Mouse (Mus musculus) hindbrain, embryonic 12.5 days (tissue): ENCODE data around the gene Myo1a. TPM values are rescaled to one million over a fixed set of nuclear protein-coding genes. Genes with fewer than 3 reads are reported as not detected.

Source experiments
- ATAC-seq: fragments of 200-750 bp; cut with Nextera tagmentation; 2 replicates; pipeline ENCODE4 v1.8.0; 2017; ENCODE audit warnings: moderate TSS enrichment; ENCODE audit not compliant: low FRiP score
- H3K27ac ChIP-seq: fragments of 300-500 bp; sonication (generic); 2 replicates; pipeline ENCODE4 v1.5.1; 2016; ENCODE audit warnings: mild to moderate bottlenecking
- H3K27me3 ChIP-seq: fragments of 300-500 bp; sonication (generic); 2 replicates; pipeline ENCODE4 v1.6.1; 2016; ENCODE audit warnings: mild to moderate bottlenecking
- H3K36me3 ChIP-seq: fragments of 300-500 bp; sonication (generic); 2 replicates; pipeline ENCODE4 v1.6.1; 2016; ENCODE audit warnings: mild to moderate bottlenecking
- H3K4me1 ChIP-seq: fragments of 300-500 bp; sonication (generic); 2 replicates; pipeline ENCODE4 v1.6.1; 2016
- H3K4me2 ChIP-seq: fragments of 300-500 bp; sonication (generic); replicated peaks from 2 replicates; pipeline ENCODE4 v1.6.1; 2016; ENCODE audit warnings: mild to moderate bottlenecking
- H3K4me3 ChIP-seq: fragments of 300-500 bp; sonication (generic); 2 replicates; pipeline ENCODE4 v1.5.1; 2016; ENCODE audit warnings: mild to moderate bottlenecking
- H3K9ac ChIP-seq: fragments of 300-500 bp; sonication (generic); 2 replicates; pipeline ENCODE4 v1.6.1; 2016; ENCODE audit warnings: mild to moderate bottlenecking, moderate library complexity
- H3K9me3 ChIP-seq: fragments of 300-500 bp; sonication (generic); replicated peaks from 2 replicates; pipeline ENCODE4 v1.6.1; 2016; ENCODE audit warnings: mild to moderate bottlenecking
- WGBS: fragments of 180-500 bp; shearing (Covaris S2); methylation state at CpG from one replicate; pipeline ENCODE4 v1.1.7; 2016; 5-methylcytosine and 5-hydroxymethylcytosine counted together
- polyA plus RNA-seq: library from polyadenylated mRNA; unstranded; fragments of >200 nt; fragmentation: Nextera tagmentation; extraction: Ambion mirVana; gene quantifications from 2 replicates; pipeline ENCODE4 v1.2.1, GENCODE M21; 2016

The Myo1a gene
- polyA plus RNA-seq, 1 experiment from 2014 or later = 0.67 TPM

DNA sequence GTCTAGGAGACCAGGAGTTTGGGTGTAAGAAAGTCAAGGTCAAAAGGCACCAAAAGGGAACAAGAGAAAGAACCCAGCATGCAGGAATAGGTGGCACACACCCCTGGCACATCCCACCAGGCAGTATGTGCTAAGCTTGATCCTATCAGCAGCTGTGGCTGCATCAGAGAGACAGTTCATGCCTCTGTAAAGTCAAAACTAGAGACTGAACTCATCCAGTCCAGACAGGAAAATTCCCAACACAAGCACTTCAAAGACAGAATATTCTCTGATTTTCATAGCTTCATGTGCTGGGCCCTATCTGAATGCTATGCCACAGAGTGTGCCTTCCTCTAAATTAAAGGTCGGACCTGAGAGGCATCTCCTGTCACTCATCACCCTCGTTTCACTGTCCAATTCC lies 32.6 kb downstream of the Myo1a start:
- H3K27ac ChIP-seq = no peak overlapping the region
- H3K4me2 ChIP-seq = no peak overlapping the region
- no peak overlapping the region for H3K9ac ChIP-seq
- no peaks in the 10 kb centered on the region for H3K27me3 ChIP-seq
- no peak overlapping the region for H3K4me3 ChIP-seq
- H3K36me3 ChIP-seq = peaks cover 14% of the 10 kb centered on the region
- no peak for ATAC-seq
- no peaks in the 10 kb centered on the region for H3K9me3 ChIP-seq
- WGBS = 25% methylated on average over 2 of the region's 2 CpGs
- H3K4me1 ChIP-seq = peaks cover 14% of the 10 kb centered on the region

DNA sequence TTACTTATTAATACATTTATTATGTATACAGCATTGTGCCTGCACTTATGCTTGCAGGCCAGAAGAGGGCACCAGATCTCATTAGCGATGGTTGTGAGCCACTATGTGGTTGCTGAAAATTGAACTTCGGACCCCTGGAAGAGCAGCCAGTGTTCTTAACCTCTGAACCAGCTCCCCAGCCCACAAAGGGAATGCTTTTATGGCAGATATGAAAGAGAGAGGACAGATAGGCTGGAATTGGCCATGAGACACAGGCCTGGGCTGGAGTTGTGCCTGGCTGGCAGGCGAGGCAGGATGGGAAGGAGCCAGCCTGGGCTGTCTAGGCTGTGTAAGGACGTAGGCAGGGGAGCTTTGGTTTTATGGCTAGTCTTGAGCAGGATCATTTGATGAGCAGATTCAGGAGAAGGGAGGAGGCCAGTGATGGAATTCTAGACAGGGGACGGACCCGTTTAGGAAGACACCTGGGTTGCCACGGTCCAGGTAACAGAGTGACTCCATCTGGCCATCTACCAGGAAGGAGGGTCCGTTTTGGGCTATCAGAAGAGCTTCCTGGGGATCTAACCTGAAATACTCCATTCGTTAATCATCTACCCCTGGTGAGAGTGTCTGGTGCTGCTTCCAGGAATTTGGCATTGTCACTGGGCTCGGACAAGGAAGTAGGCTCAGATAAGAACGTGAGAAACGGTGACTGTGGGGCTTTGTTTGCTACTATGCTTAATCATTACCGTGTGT lies 33.3 kb downstream of the Myo1a start:
- peaks cover 14% of the 10 kb centered on the region for H3K4me1 ChIP-seq
- H3K4me3 ChIP-seq = no peak overlapping the region
- H3K27ac ChIP-seq = no peak overlapping the region
- WGBS = 53% methylated on average over 13 of the region's 13 CpGs
- H3K9me3 ChIP-seq = no peaks in the 10 kb centered on the region
- H3K27me3 ChIP-seq = no peaks in the 10 kb centered on the region
- ATAC-seq = no peak
- peaks cover 22% of the 10 kb centered on the region for H3K36me3 ChIP-seq
- peak overlapping the region; percentile 45; the same call in 1 of the 2 replicates for H3K4me2 ChIP-seq
- H3K9ac ChIP-seq = no peak overlapping the region

DNA sequence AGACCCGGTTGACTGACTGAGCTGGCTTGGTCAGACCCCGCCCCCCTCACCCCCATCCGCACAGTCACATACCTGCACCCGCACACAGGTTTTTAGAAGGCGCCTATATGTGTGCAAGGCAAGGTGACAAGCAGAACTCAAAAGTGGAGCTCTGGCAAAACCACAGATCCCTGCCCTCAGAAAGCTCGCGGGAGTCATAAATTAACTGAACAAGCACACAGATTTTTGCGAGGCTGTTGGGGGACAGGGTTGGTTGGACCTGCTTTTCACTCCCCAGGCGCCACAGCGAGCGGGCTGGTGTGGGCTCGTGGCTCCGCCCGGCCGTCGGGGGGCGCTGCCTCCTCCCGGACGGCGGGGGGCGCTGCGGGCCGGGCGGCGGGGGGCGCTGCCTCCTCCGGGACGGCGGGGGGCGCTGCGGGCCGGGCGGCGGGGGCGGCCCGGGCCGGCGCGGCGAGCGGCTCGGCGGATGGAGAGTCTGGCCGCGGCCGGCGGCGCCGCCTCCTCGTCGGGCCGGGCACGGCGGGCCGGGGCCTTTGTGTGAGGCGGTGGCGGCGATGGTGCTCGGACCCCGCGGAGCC lies 34.2 kb downstream of the Myo1a start, which contains the start of gene Zbtb39:
Gene Zbtb39 (plus strand): TSS at position 456 of the 578 bp plus-strand sequence.
- Histone ChIP-seq H3K9ac (peak within 1 kb of the TSS; percentile 90), H3K27ac (peak within 1 kb of the TSS; percentile 72), H3K4me3 (peak within 1 kb of the TSS; percentile 87), H3K4me2 (peak within 1 kb of the TSS; percentile 65), H3K9me3 (no peaks in the 10 kb centered on the region), H3K4me1 (peaks cover 14% of the 10 kb centered on the region), H3K27me3 (no peaks in the 10 kb centered on the region), H3K36me3 (peaks cover 30% of the 10 kb centered on the region)
- WGBS = 2% methylated on average over 37 of the region's 61 CpGs
- ATAC-seq = peak; percentile 82

DNA sequence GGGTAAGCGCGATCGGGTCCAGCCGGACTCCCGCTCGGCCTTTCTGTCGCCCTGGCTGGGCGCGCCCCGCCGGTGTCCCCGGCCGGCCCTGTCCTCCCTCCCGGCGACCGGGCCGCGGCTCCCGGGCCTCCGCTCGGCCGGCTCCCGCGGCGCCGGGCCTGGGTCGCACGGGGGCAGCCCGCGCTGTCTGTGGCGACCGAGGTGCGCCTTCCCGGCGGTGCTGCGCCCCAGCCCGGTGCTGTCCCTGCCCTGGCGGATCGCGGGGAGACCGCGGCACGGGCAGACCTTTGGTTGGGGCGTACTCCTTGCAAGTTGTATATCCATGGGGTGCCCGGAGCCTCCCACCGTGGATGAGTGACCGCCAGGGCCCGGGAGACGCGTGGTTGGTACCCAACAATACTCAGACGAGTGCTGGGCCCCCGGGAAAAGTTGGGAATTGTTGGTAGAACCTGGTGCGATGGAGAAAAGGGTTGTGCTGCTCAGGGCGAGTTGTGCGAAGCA lies 34.7 kb downstream of the Myo1a start:
- peak; percentile 68 for ATAC-seq
- peak overlapping the region; percentile 87 for H3K4me3 ChIP-seq
- H3K27ac ChIP-seq = peak overlapping the region; percentile 72
- H3K27me3 ChIP-seq = no peaks in the 10 kb centered on the region
- under 1% methylated on average over 41 of the region's 55 CpGs for WGBS
- peak overlapping the region; percentile 90 for H3K9ac ChIP-seq
- no peaks in the 10 kb centered on the region for H3K9me3 ChIP-seq
- peaks cover 14% of the 10 kb centered on the region for H3K4me1 ChIP-seq
- H3K4me2 ChIP-seq = peak overlapping the region; percentile 65
- H3K36me3 ChIP-seq = peaks cover 36% of the 10 kb centered on the region

DNA sequence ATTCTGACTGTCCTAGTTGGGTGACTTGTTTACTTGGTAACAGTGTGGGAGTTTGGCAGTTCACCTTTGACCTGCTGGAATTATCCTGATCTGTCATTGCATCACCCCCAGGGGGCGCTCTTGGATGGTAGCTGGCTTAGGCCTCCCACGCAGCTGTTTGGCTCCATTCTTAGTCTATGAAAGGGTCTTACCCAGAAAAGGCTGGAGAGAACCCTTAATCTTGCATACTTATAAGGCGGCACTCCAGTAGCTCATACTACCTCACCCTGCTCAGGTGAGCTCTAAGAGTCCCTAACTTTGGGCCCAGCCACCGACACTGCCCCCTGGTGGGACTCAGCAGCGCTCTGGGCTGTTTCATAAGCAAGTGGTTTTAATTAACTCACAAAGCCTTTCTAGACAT lies 39.7 kb downstream of the Myo1a start:
- 61% methylated on average over 5 of the region's 5 CpGs for WGBS
- no peak overlapping the region for H3K27ac ChIP-seq
- H3K27me3 ChIP-seq = no peaks in the 10 kb centered on the region
- peaks cover 18% of the 10 kb centered on the region for H3K4me1 ChIP-seq
- no peaks in the 10 kb centered on the region for H3K9me3 ChIP-seq
- no peak overlapping the region for H3K9ac ChIP-seq
- no peak overlapping the region for H3K4me2 ChIP-seq
- no peak overlapping the region for H3K4me3 ChIP-seq
- peaks cover 72% of the 10 kb centered on the region for H3K36me3 ChIP-seq
- no peak for ATAC-seq

DNA sequence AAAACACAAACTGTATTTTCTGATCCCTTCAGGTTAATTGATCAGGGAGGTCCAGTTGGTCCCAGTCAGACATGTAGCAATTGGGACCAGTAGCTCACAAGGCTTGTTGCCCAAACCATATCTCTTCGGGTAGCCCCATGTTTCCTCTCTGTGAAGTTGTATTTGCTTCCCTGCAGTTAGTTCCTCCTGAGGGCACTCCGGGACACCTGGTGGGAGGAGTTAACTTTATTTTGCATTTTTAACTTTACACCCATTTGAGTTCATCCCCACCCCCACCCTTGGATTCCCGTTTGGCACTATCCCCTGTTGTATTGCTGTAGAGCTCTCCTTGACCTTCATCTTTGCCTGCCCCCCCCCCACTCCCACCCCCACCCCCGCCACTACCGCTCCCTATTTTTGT lies 40.9 kb downstream of the Myo1a start:
- H3K27ac ChIP-seq = no peak overlapping the region
- H3K27me3 ChIP-seq = no peaks in the 10 kb centered on the region
- no peak overlapping the region for H3K4me3 ChIP-seq
- no peak overlapping the region for H3K4me2 ChIP-seq
- H3K9me3 ChIP-seq = no peaks in the 10 kb centered on the region
- peaks cover 72% of the 10 kb centered on the region for H3K36me3 ChIP-seq
- WGBS = 80% methylated on average over 5 of the region's 5 CpGs
- no peak overlapping the region for H3K9ac ChIP-seq
- peaks cover 10% of the 10 kb centered on the region for H3K4me1 ChIP-seq
- ATAC-seq = no peak

DNA sequence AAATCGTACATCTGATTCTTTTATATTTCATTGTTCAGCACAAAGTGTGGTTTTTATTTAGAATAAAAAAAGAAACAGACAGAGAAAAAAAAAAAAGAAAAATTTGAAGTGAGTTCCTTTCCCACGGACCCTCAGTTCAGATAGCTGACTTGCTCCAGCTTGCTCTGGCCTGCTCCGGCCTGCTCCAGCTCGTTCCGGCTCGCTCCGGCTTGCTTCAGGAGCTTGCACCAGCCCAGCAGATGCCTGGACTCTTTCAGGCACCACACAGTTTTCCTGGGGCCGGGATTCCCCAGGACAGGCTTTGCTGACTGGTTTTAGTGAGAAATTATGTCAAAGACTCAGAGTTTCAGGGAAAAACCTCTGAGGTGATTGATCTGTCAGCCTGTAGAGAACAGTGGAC lies 42.3 kb downstream of the Myo1a start:
- Histone ChIP-seq H3K36me3 (peaks cover 61% of the 10 kb centered on the region), H3K4me2 (no peak overlapping the region), H3K4me3 (no peak overlapping the region), H3K27ac (no peak overlapping the region), H3K27me3 (no peaks in the 10 kb centered on the region), H3K9me3 (no peaks in the 10 kb centered on the region), H3K9ac (no peak overlapping the region), H3K4me1 (peaks cover 8% of the 10 kb centered on the region)
- ATAC-seq = no peak
- WGBS = 92% methylated on average over 8 of the region's 8 CpGs

DNA sequence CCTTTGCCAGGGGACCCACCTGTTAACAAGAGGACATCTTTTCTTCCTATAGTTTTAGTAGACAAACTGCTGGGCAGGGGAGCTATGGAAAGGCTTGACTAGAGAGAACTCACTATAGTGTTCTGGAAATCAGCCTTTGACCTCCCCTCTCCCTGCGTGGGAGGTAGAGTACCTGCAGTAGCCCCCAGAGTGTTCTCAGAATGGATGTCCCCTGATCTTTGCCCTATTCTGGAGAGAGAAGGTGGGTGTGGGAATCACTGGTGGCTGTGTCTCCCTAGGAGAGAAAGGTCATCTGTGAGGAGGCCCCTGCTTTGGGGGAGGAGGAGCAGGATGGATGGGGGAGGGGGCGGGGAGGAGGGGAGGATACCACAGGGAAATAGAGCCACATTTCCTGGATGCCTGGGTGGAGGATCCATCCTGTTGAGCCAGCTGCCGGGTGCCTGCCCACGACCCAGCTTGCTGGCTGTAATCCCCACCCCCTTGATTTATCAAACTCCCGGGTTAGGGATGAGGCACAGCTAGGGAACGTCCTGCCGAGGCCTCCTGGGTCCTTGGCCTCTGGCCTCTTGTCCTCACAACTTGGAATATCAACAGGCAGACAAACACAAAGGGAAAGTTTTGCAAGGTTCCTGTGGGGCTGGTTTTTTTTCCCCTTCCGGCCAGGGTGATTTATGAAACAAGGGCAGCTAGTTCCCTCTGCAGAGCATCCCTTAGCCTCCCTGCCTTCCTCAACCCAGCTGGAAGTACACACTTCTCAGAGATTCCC lies 44.1 kb downstream of the Myo1a start:
- no peaks in the 10 kb centered on the region for H3K9me3 ChIP-seq
- H3K9ac ChIP-seq = no peak overlapping the region
- peaks cover 43% of the 10 kb centered on the region for H3K36me3 ChIP-seq
- no peak; the same call in 1 of the 2 replicates for ATAC-seq
- H3K4me3 ChIP-seq = no peak overlapping the region
- H3K27ac ChIP-seq = no peak overlapping the region
- H3K4me2 ChIP-seq = peak overlapping the region; percentile 37; the same call in 1 of the 2 replicates
- 7% methylated on average over 7 of the region's 8 CpGs for WGBS
- H3K4me1 ChIP-seq = peaks cover 8% of the 10 kb centered on the region
- no peaks in the 10 kb centered on the region for H3K27me3 ChIP-seq

DNA sequence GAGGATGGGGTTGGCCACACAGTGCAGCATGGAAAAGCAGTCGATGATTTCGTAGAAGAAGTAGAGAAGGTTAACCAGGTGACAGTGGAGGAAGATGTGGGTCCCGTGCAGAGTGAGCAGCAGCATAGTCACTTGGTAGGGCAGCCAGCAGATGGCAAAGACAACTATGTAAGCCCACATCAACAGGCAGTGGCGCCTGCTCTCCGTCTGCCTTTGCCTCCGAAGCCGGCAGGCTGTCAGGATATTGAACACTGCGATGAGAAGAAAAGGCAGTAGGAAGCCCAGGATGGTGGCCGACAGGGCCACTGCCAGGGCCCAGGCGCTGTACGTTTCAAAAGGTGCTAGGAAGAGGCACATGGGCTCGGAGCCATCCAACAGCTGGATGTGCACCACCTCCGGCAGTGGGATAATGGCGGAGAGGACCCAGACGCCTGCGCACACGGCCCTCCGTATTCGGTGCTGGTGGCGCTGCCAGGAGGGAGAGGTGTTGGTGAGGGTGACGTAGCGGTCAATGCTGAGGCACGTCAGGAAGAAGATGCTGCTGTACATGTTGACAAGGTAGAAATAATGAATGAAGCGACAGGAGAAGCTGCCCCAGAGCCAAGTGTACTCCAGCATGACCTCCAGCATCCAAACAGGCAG lies 45.3 kb downstream of the Myo1a start:
- Histone ChIP-seq H3K36me3 (peaks cover 32% of the 10 kb centered on the region), H3K9ac (peak overlapping the region; percentile 24; the same call in 1 of the 2 replicates), H3K27me3 (no peaks in the 10 kb centered on the region), H3K9me3 (no peaks in the 10 kb centered on the region), H3K4me2 (peak overlapping the region; percentile 37), H3K27ac (no peak overlapping the region), H3K4me3 (peak overlapping the region; percentile 22; the same call in 1 of the 2 replicates), H3K4me1 (peaks cover 8% of the 10 kb centered on the region)
- WGBS = 54% methylated on average over 24 of the region's 24 CpGs
- no peak for ATAC-seq

DNA sequence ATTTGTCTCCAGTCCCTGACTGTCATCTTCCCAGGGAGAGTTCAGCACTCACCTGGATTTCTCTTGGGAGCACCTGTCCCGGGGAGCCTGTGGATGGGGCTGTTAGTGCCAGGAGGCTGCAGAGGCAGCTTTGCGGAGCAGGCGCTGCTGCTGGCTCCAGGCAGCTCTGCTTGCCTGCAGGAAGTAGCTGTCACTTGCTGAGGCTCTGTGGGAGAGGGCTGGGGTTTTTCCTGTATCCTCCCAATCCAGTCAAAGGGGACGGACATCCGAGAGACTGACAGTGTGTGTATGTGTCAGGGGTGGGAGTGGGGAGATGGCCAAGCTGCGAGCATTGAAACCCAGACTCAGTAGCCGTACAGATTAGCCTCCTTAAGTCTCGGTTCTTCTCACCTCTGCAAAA lies 46.6 kb downstream of the Myo1a start, which contains the start of gene Gpr182:
Gene Gpr182 (minus strand): TSS at position 185 of the 400 bp plus-strand sequence.
- Histone ChIP-seq H3K9ac (no peak within 1 kb of the TSS), H3K9me3 (no peaks in the 10 kb centered on the region), H3K4me3 (no peak within 1 kb of the TSS), H3K36me3 (peaks cover 19% of the 10 kb centered on the region), H3K4me2 (no peak within 1 kb of the TSS), H3K27ac (no peak within 1 kb of the TSS), H3K27me3 (no peaks in the 10 kb centered on the region), H3K4me1 (peaks cover 8% of the 10 kb centered on the region)
- ATAC-seq = no peak
- 58% methylated on average over 8 of the region's 8 CpGs for WGBS

DNA sequence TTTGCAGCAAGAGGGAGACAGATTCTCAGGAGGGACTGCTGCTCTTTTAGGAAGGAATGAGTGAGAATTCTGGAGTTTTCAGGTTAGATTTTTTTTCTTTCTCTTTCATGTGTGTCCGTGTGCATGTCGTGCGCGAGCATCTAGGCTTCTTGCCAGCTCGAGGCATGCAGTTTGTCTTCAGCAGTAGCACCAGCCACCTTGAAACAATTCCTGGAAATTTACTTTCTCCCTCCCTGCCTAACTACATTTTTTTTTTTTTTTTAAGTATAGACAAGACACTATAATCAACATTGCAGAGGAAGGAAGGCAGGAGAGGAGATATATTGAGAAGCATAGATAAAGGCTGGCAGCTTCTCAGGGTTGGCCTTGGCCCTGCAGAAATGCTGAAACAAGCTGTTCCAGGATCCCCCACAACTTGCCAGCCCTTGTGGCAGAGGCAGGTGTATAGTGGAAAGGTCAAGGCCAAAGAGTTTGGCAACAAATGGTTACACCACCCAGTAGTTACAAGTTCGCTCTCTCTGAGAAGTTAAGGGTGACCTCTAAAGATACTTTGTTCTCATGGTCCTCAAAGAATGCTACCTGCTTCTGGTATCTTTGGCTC lies 49.7 kb downstream of the Myo1a start:
- Histone ChIP-seq H3K27ac (no peak overlapping the region), H3K4me1 (no peaks in the 10 kb centered on the region), H3K4me2 (no peak overlapping the region), H3K9me3 (no peaks in the 10 kb centered on the region), H3K27me3 (no peaks in the 10 kb centered on the region), H3K9ac (no peak overlapping the region), H3K4me3 (no peak overlapping the region), H3K36me3 (no peaks in the 10 kb centered on the region)
- WGBS = 86% methylated on average over 6 of the region's 6 CpGs
- ATAC-seq = no peak
